Mouse (Mus musculus) heart, embryonic 14.5 days (tissue): ENCODE data around the gene Tmem268. TPM values are rescaled to one million over a fixed set of nuclear protein-coding genes. Genes with fewer than 3 reads are reported as not detected.

Experiments used
- ATAC-seq: fragments of 200-750 bp; cut with Nextera tagmentation; 2 replicates; pipeline ENCODE4 v1.8.0; 2017; ENCODE audit warnings: low read depth, moderate TSS enrichment; ENCODE audit not compliant: insufficient number of reproducible peaks, insufficient read depth, low FRiP score
- H3K27ac ChIP-seq, 2 experiments: fragments of 200-500 bp in 1 of 2; fragments of 300-500 bp in 1 of 2; sonication (generic) in 1 of 2; replicated peaks in 1 of 2; 2 replicates each; pipeline ENCODE4 v1.5.1; 2012 to 2014; ENCODE audit warnings: low read depth in 2 of 2, low read length in 2 of 2, control low read depth in 1 of 2, mild to moderate bottlenecking in 1 of 2, mixed read lengths in 1 of 2; ENCODE audit not compliant: control insufficient read depth in 1 of 2, insufficient read depth in 1 of 2
- H3K27me3 ChIP-seq: fragments of 300-500 bp; sonication (generic); 2 replicates; pipeline ENCODE4 v1.6.1; 2014; ENCODE audit warnings: mild to moderate bottlenecking, low read length, control low read depth; ENCODE audit not compliant: control insufficient read depth, insufficient read depth
- H3K36me3 ChIP-seq: fragments of 300-500 bp; sonication (generic); 2 replicates; pipeline ENCODE4 v1.6.1; 2014; ENCODE audit warnings: mild to moderate bottlenecking, control low read depth, low read length, mixed read lengths; ENCODE audit not compliant: control insufficient read depth, insufficient read depth
- H3K4me1 ChIP-seq, 2 experiments: fragments of 200-500 bp in 1 of 2; fragments of 300-500 bp in 1 of 2; sonication (generic) in 1 of 2; 2 replicates each; pipeline ENCODE4 v1.6.1; 2012 to 2014; ENCODE audit warnings: low read length in 2 of 2, control low read depth in 1 of 2, mixed read lengths in 1 of 2; ENCODE audit not compliant: control insufficient read depth in 2 of 2, insufficient read depth in 2 of 2
- H3K4me2 ChIP-seq: fragments of 300-500 bp; sonication (generic); 2 replicates; pipeline ENCODE4 v1.6.1; 2014; ENCODE audit warnings: mild to moderate bottlenecking, low read length
- H3K4me3 ChIP-seq, 2 experiments: fragments of 200-500 bp in 1 of 2; fragments of 300-500 bp in 1 of 2; sonication (generic) in 1 of 2; 2 replicates each; pipeline ENCODE4 v1.5.1; 2012 to 2014; ENCODE audit warnings: low read length in 2 of 2, mild to moderate bottlenecking in 2 of 2, control low read depth in 1 of 2, low read depth in 1 of 2, moderate library complexity in 1 of 2; ENCODE audit not compliant: control insufficient read depth in 1 of 2, insufficient read depth in 1 of 2
- H3K9ac ChIP-seq: fragments of 300-500 bp; sonication (generic); 2 replicates; pipeline ENCODE4 v1.6.1; 2014; ENCODE audit warnings: mild to moderate bottlenecking, low read length
- H3K9me3 ChIP-seq: fragments of 300-500 bp; sonication (generic); 2 replicates; pipeline ENCODE4 v1.6.1; 2016; ENCODE audit warnings: low read length, control low read depth; ENCODE audit not compliant: control insufficient read depth
- WGBS: fragments of 180-500 bp; shearing (Covaris S2); extraction: QIAGEN DNeasy Blood & Tissue Kit; methylation state at CpG from one replicate; pipeline ENCODE4 v1.1.7; 2014; 5-methylcytosine and 5-hydroxymethylcytosine counted together
- polyA plus RNA-seq: library from polyadenylated mRNA; unstranded; fragments of >200 nt; fragmentation: Nextera tagmentation; extraction: Ambion mirVana; gene quantifications from 2 replicates; pipeline ENCODE4 v1.2.1, GENCODE M21; 2014

Gene Tmem268
- polyA plus RNA-seq, 1 experiment from 2014 or later, result 5.6 TPM

GRCm38 (mm10) chr4:63530409-63530808, 28.2 kb upstream of the Tmem268 start:
- Histone ChIP-seq H3K27me3 (0 out of 2 replicates have a peak, but pooled peaks cover 5% of the 10 kb centered on the region), H3K4me1 (peaks cover 0 to 3% of the 10 kb centered on the region in 2 experiments; a peak in 1 of 4 replicates), H3K36me3 (no peaks in the 10 kb centered on the region), H3K4me2 (no peak overlapping the region), H3K4me3 (no peak overlapping the region), H3K9ac (no peak overlapping the region), H3K9me3 (no peaks in the 10 kb centered on the region), H3K27ac (no peak overlapping the region)
- 70% methylated on average over 7 of the region's 7 CpGs for WGBS
- ATAC-seq, result no peak

GRCm38 (mm10) chr4:63537602-63538001, 21.0 kb upstream of the Tmem268 start:
- 79% methylated on average over 4 of the region's 4 CpGs for WGBS
- no peak overlapping the region for H3K4me3 ChIP-seq
- H3K9me3 ChIP-seq, result no peaks in the 10 kb centered on the region
- H3K27ac ChIP-seq, result no peak overlapping the region
- H3K27me3 ChIP-seq, result 0 out of 2 replicates have a peak, but pooled peaks cover 5% of the 10 kb centered on the region
- ATAC-seq, result no peak
- H3K4me1 ChIP-seq, result peaks cover 7 to 15% of the 10 kb centered on the region in 2 experiments
- no peak overlapping the region for H3K4me2 ChIP-seq
- no peaks in the 10 kb centered on the region for H3K36me3 ChIP-seq
- no peak overlapping the region for H3K9ac ChIP-seq

DNA sequence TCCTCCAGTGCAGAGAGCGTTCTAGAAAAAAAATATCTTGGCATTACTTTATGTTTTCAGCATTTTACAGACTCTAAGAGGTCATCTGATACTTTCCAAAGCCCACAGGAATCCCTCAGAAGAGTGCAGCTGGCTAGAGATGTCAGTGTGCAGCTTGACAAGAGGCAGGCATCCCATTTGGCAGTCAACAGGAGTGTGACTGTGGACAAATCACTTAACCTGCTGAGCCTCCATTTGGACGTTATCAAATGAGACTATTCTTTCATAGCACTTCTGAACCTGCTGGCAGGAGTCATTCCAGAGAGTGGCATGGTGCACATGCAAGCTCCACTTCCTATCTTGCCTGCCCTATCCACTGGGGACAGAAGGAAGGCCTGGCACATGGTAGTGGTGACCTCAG, 16.4 kb upstream of the Tmem268 start:
- WGBS, result 6% methylated on average over 2 of the region's 2 CpGs
- Histone ChIP-seq H3K27ac (peak overlapping the region; percentile 28 to 65), H3K36me3 (0 out of 2 replicates have a peak, but pooled peaks cover 7% of the 10 kb centered on the region), H3K9me3 (no peaks in the 10 kb centered on the region), H3K9ac (no peak overlapping the region), H3K27me3 (no peaks in the 10 kb centered on the region), H3K4me1 (peaks cover 18 to 47% of the 10 kb centered on the region in 2 experiments), H3K4me3 (no peak overlapping the region), H3K4me2 (peak overlapping the region; percentile 17; the same call in 1 of the 2 replicates)
- peak; percentile 54 for ATAC-seq

GRCm38 (mm10) chr4:63543746-63544493, 14.7 kb upstream of the Tmem268 start:
- WGBS, result 61% methylated on average over 10 of the region's 10 CpGs
- Histone ChIP-seq H3K27ac (peak overlapping the region; percentile 18 to 48), H3K9ac (no peak overlapping the region; the same call in 1 of the 2 replicates), H3K4me2 (peak overlapping the region; percentile 38), H3K27me3 (no peaks in the 10 kb centered on the region), H3K36me3 (peaks cover 18% of the 10 kb centered on the region), H3K4me1 (peaks cover 18 to 54% of the 10 kb centered on the region in 2 experiments), H3K4me3 (peak overlapping the region in 1 of 2 experiments; percentile 1; a peak in 1 of 4 replicates), H3K9me3 (no peaks in the 10 kb centered on the region)
- peak; percentile 40; the same call in 1 of the 2 replicates for ATAC-seq

DNA sequence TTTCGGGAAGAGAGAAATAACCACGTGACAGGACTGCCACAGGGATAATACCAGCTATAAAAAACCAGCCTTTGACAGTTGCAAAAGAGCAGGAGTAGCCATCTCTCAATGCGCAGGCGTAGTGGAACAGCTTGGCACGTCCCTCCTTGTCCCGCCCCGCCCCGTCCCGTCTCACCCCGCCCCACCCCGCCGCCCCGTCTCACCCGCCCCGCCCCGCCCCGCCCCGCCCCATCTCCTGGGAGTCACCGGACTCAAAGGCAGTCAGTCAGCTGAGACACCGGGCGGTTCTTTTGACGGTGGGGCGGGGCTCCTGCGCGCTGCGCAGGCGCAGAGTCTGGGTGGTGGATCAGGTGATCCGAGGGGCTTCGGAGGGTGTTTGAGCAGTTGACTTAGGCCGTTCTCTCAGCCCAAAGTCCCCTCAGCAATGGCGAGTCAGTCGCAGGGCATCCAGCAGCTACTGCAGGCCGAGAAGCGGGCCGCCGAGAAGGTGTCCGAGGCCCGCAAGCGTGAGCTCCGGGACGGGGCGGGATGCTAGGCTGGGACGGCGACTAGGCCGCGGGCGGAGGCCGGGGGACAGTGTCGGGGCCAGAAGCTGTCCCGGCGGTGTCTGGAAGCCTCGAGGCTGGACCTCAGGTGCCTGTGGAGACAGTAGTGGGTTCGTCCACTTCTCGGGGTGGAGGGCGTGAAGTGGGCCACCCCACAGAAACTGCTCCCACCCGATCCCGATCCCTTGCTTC, 13.9 kb upstream of the Tmem268 start, which contains the start of gene Atp6v1g1:
Gene Atp6v1g1, plus strand, starts transcription at position 279 of the 737 bp plus-strand sequence.
- Histone ChIP-seq H3K27ac (peak within 1 kb of the TSS; percentile 68 to 86), H3K9ac (peak within 1 kb of the TSS; percentile 95), H3K4me3 (peak within 1 kb of the TSS; percentile 81 to 85), H3K27me3 (no peaks in the 10 kb centered on the region), H3K4me2 (peak within 1 kb of the TSS; percentile 90), H3K4me1 (peaks cover 18 to 54% of the 10 kb centered on the region in 2 experiments), H3K9me3 (no peaks in the 10 kb centered on the region), H3K36me3 (peaks cover 25% of the 10 kb centered on the region)
- ATAC-seq, result peak; percentile 95
- under 1% methylated on average over 57 of the region's 57 CpGs for WGBS

GRCm38 (mm10) chr4:63545231-63545958, 13.2 kb upstream of the Tmem268 start:
- Histone ChIP-seq H3K27ac (peak overlapping the region; percentile 68 to 86), H3K9me3 (no peaks in the 10 kb centered on the region), H3K27me3 (no peaks in the 10 kb centered on the region), H3K9ac (peak overlapping the region; percentile 95), H3K4me3 (peak overlapping the region; percentile 81 to 85), H3K4me1 (peaks cover 18 to 54% of the 10 kb centered on the region in 2 experiments), H3K36me3 (peaks cover 28% of the 10 kb centered on the region), H3K4me2 (peak overlapping the region; percentile 90)
- 0 out of 2 replicates have a peak, but pooled peaks have one; percentile 4 for ATAC-seq
- WGBS, result 21% methylated on average over 23 of the region's 26 CpGs
